Mouse (Mus musculus) liver, adult 10 weeks (tissue): Measurements from ENCODE around the gene Selenop. TPM values are rescaled to one million over a fixed set of nuclear protein-coding genes. Genes with fewer than 3 reads are reported as not detected.

ENCODE experiments used
- polyA plus RNA-seq: library from polyadenylated mRNA; stranded (reverse); fragments of 350-450 nt; fragmentation: Illumina TruSeq; extraction: RNeasy Lipid Tissue Mini Kit (QIAGEN cat#74804); gene quantifications from one replicate; pipeline ENCODE4 v1.2.3, GENCODE M21; 2014; ENCODE audit warnings: low read depth, low replicate concordance

The Selenop gene
- 13,145 TPM for polyA plus RNA-seq

DNA sequence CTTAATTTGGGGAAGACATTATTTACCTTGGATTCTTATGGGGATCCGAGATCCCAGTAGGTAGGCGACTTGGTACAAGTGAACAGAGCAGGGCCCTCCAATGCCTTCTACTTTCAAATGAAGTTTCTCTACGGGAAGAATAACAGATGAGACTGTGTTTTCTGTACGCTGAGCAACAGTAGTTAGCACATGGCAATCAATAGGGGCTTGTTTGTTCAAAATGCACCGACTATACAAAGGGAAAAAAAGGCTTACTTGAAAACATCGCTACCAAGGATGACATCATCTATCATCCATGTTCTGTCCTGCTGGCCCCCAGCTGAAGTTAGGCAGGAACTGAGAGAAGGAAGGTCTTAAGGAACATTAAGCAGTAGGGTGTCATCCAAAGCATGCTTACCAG lies at the start of gene Selenop:
Selenop (plus strand) TSS at position 301 of the 400 bp plus-strand sequence.

DNA sequence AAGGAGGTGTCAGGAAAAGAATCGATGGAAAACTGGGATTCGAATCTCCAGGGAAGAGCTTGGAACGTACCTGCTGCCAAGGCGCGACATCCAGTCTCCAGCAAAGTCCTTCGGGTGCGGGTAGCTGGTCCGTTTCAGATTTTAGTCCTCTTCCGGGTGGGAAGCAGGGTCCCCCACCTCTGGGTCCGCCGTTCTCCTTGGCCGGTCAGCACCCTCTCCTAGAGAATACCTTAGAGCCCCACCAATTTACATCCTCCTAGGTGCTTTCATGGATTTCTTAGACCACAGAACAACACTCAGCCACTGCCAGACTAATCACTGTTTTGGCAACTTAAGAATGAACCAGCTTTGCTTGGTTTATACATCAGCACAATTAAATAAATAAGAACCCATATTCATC lies 35.1 kb downstream of the Selenop start, which contains the start of gene Ccdc152:
Ccdc152 (minus strand) TSS at position 101 of the 400 bp plus-strand sequence.

Other genes starting within 250 kb of the Selenop start
- gene Ccdc152, start 35.0 kb downstream of the Selenop start, polyA plus RNA-seq: 0.64 TPM